Mouse (Mus musculus): ENCODE data around the gene Ccser2. TPM values are rescaled to one million over a fixed set of nuclear protein-coding genes. Genes with fewer than 3 reads are reported as not detected.

Ccser2 gene
- polyA plus RNA-seq (2012; rRNA removed): 66.1 and 68.2 TPM in 2 replicates

GRCm38 (mm10) chr14:36968628-36969147 is at the start of gene Ccser2:
Ccser2 (minus strand) TSS chr14:36968777.

Other genes with a start within 250 kb of the Ccser2 start
- 0.08 TPM in 1 of 2 replicates, not detected in the other for gene Rgr, start 80.2 kb upstream of the Ccser2 start, polyA plus RNA-seq (2012; rRNA removed)
- 0.01 TPM in 1 of 2 replicates, not detected in the other for gene Lrit1, start 86.1 kb upstream of the Ccser2 start, polyA plus RNA-seq (2012; rRNA removed)
- 0.03 TPM in 1 of 2 replicates, not detected in the other for gene Lrit2, start 99.2 kb upstream of the Ccser2 start, polyA plus RNA-seq (2012; rRNA removed)
- 13.8 and 17.3 TPM in 2 replicates for gene Cdhr1, start 129.6 kb upstream of the Ccser2 start, polyA plus RNA-seq (2012; rRNA removed)
- gene 2610528A11Rik, start 145.2 kb upstream of the Ccser2 start, polyA plus RNA-seq (2012; rRNA removed): 0.33 and 0.53 TPM in 2 replicates
- gene Ghitm, start 166.5 kb upstream of the Ccser2 start, polyA plus RNA-seq (2012; rRNA removed): 104 and 110 TPM in 2 replicates

Measured in central nervous system, embryonic 18 days (tissue).